Mouse (Mus musculus) activated CD4-positive, CD25-positive, alpha-beta regulatory T cell, adult 4 months (primary cell): ENCODE data around the gene Olfr1362. TPM values are rescaled to one million over a fixed set of nuclear protein-coding genes. Genes with fewer than 3 reads are reported as not detected.

Source experiments
- ATAC-seq: one replicate; pipeline ENCODE4 v1.8.0; 2017
- polyA plus RNA-seq, 2 experiments: library from polyadenylated mRNA; unstranded; fragments of 100-300 nt; shearing (Covaris generic); gene quantifications; one replicate each; pipeline ENCODE4 v1.2.1; 2017

Olfr1362 gene
- polyA plus RNA-seq = not detected

GRCm38 (mm10) chr13:21613922-21614321 is at the start of gene Olfr1362:
Gene Olfr1362 (minus strand): TSS chr13:21614022.
- ATAC-seq = no peak

GRCm38 (mm10) chr13:21663286-21663685 is 49.5 kb upstream of the Olfr1362 start, which contains the start of gene Olfr1361:
Gene Olfr1361 (minus strand): TSS chr13:21663386.
- ATAC-seq = no peak

- no peak for ATAC-seq
Observed at GRCm38 (mm10) chr13:21642418-21642817, 28.6 kb upstream of the Olfr1362 start, which contains the start of gene Olfr11. Gene Olfr11 (minus strand): TSS chr13:21642518.

GRCm38 (mm10) chr13:21591618-21592017 is 22.2 kb downstream of the Olfr1362 start:
- ATAC-seq = no peak

- ATAC-seq = no peak
Observed at GRCm38 (mm10) chr13:21581659-21582058, 32.2 kb downstream of the Olfr1362 start, which contains the start of gene Olfr1364. Gene Olfr1364 (minus strand): TSS chr13:21581759.

Other genes starting within 250 kb of the Olfr1362 start
- gene Zkscan3, start 211.3 kb downstream of the Olfr1362 start, polyA plus RNA-seq = 10 to 100 TPM; 24.1 to 34.5 TPM
- gene Pgbd1, start 173.0 kb downstream of the Olfr1362 start, polyA plus RNA-seq = 1 to 10 TPM in 1 of 2 experiments, under 1 TPM in 1; 0.82 to 1.4 TPM
- 10 to 100 TPM; 52.6 to 54.9 TPM for gene Zscan26, start 160.3 kb downstream of the Olfr1362 start, polyA plus RNA-seq
- not detected for gene Nkapl, start 145.5 kb downstream of the Olfr1362 start, polyA plus RNA-seq
- gene Zkscan4, start 135.1 kb downstream of the Olfr1362 start, polyA plus RNA-seq = not detected
- gene Gm10065, start 134.6 kb downstream of the Olfr1362 start, polyA plus RNA-seq = not detected
- under 1 TPM in 1 of 2 experiments, not detected in 1; 0.50 TPM for gene AK157302, start 118.8 kb downstream of the Olfr1362 start, polyA plus RNA-seq
- 10 to 100 TPM in 1 of 2 experiments, 1 to 10 TPM in 1; 2.5 to 45.3 TPM for gene Gm11273, start 112.6 kb downstream of the Olfr1362 start, polyA plus RNA-seq
- gene Zkscan8, start 82.9 kb downstream of the Olfr1362 start, polyA plus RNA-seq = 10 to 100 TPM in 1 of 2 experiments, 1 to 10 TPM in 1; 5.0 to 10.1 TPM
- gene Olfr1366, start 71.2 kb downstream of the Olfr1362 start, polyA plus RNA-seq = not detected
- gene Olfr1535, start 54.1 kb downstream of the Olfr1362 start, polyA plus RNA-seq = under 1 TPM in 1 of 2 experiments, not detected in 1; 0.40 TPM
- gene Olfr1364, start 32.3 kb downstream of the Olfr1362 start, polyA plus RNA-seq = not detected
- gene Olfr11, start 28.5 kb upstream of the Olfr1362 start, polyA plus RNA-seq = not detected
- not detected for gene Olfr1361, start 49.4 kb upstream of the Olfr1362 start, polyA plus RNA-seq
- gene Olfr1360, start 63.4 kb upstream of the Olfr1362 start, polyA plus RNA-seq = not detected
- gene Olfr1359, start 84.1 kb upstream of the Olfr1362 start, polyA plus RNA-seq = not detected
- gene Hist1h2bl, start 102.1 kb upstream of the Olfr1362 start, polyA plus RNA-seq = 1 to 10 TPM in 1 of 2 experiments, not detected in 1; 1.2 TPM
- gene Hist1h2ai, start 102.4 kb upstream of the Olfr1362 start, polyA plus RNA-seq = 1 to 10 TPM in 1 of 2 experiments, not detected in 1; 5.1 TPM
- 1 to 10 TPM in 1 of 2 experiments, not detected in 1; 6.0 TPM for gene Hist1h3h, start 103.6 kb upstream of the Olfr1362 start, polyA plus RNA-seq
- gene Hist1h2bm, start 108.0 kb upstream of the Olfr1362 start, polyA plus RNA-seq = 1 to 10 TPM; 2.4 to 2.8 TPM
- gene Hist1h4j, start 121.0 kb upstream of the Olfr1362 start, polyA plus RNA-seq = under 1 TPM in 1 of 2 experiments, not detected in 1; 0.61 TPM
- 1 to 10 TPM; 4.8 to 6.3 TPM for gene Hist1h4k, start 136.5 kb upstream of the Olfr1362 start, polyA plus RNA-seq
- 1 to 10 TPM; 2.5 to 3.5 TPM for gene Hist1h2ak, start 139.8 kb upstream of the Olfr1362 start, polyA plus RNA-seq
- 1 to 10 TPM; 3.3 to 5.0 TPM for gene Hist1h2bn, start 140.1 kb upstream of the Olfr1362 start, polyA plus RNA-seq
- 10 to 100 TPM; 28.3 to 35.3 TPM for gene Hist1h1b, start 166.6 kb upstream of the Olfr1362 start, polyA plus RNA-seq
- 1 to 10 TPM in 1 of 2 experiments, not detected in 1; 3.8 TPM for gene Hist1h3i, start 169.3 kb upstream of the Olfr1362 start, polyA plus RNA-seq
- 10 to 100 TPM in 1 of 2 experiments, 1 to 10 TPM in 1; 2.0 to 11.5 TPM for gene Hist1h2an, start 173.2 kb upstream of the Olfr1362 start, polyA plus RNA-seq
- not detected for gene Hist1h2bp, start 173.4 kb upstream of the Olfr1362 start, polyA plus RNA-seq
- gene Hist1h2bq, start 196.2 kb upstream of the Olfr1362 start, polyA plus RNA-seq = 1 to 10 TPM; 4.2 to 9.2 TPM
- 1 to 10 TPM in 1 of 2 experiments, not detected in 1; 2.4 TPM for gene Hist1h2ao, start 196.4 kb upstream of the Olfr1362 start, polyA plus RNA-seq
- 1 to 10 TPM in 1 of 2 experiments, not detected in 1; 6.5 TPM for gene Hist1h4m, start 197.7 kb upstream of the Olfr1362 start, polyA plus RNA-seq
- 10 to 100 TPM in 1 of 2 experiments, not detected in 1; 15.9 TPM for gene Hist1h4n, start 218.2 kb upstream of the Olfr1362 start, polyA plus RNA-seq
- gene Hist1h2ap, start 219.5 kb upstream of the Olfr1362 start, polyA plus RNA-seq = 100 to 1,000 TPM; 214 to 439 TPM
- 1 to 10 TPM; 4.0 to 9.2 TPM for gene Hist1h2br, start 219.7 kb upstream of the Olfr1362 start, polyA plus RNA-seq